Mouse (Mus musculus) heart, adult 9 months (tissue): ENCODE measurements around the gene Slc35f6.
"Not testable (repeated sequence)": the region's sequence is repeated elsewhere in the genome, so short reads cannot be mapped to it uniquely, and the experiment has no call there.

Source experiments
- DNase-seq, 2 experiments: peaks; one replicate each; pipeline ENCODE4 v3.0.0; 2022; ENCODE audit warnings: low spot score in 2 of 2

The Slc35f6 gene

GRCm38 (mm10) chr5:30700361-30701000, 52.7 kb downstream of the Slc35f6 start:
- DNase-seq = no peak

GRCm38 (mm10) chr5:30701373-30701772, 53.6 kb downstream of the Slc35f6 start:
- not testable (repeated sequence) for DNase-seq

- no peak for DNase-seq
Measured at GRCm38 (mm10) chr5:30701866-30702265, 54.1 kb downstream of the Slc35f6 start.
